Mouse (Mus musculus) liver, adult 2 months (tissue): ENCODE data around the gene Gm8947.

ENCODE experiments used
- CTCF ChIP-seq: fragments of 200-500 bp; IDR thresholded peaks from 2 replicates; pipeline ENCODE4 v1.5.1; 2011; ENCODE audit warnings: low read depth, low read length, control low read depth
- POLR2A ChIP-seq: fragments of 200-500 bp; IDR thresholded peaks from 2 replicates; pipeline ENCODE4 v1.6.1; 2011; ENCODE audit warnings: low read length, control low read depth; ENCODE audit not compliant: insufficient read depth; ENCODE audit errors: extremely low read depth

DNA sequence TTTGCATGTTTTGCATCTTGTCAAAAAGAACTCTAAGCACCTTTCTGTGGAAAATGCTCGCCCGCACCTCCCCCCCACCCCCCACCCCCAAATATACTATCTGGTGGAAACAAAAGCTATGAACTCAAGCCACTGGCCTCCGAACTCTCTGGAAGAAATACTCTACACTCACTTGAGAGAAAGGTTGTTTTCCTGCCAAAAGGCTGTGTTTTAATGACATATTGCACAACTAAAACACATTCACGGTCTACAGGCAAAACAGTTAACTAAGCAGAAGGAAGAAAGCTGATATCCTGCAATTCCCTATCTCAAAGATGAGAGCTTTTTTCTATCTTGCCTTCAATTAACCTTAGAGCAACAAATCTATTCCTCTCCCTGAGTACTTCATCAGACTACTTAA is 51.2 kb downstream of the Gm8947 start:
- no peak for TF ChIP-seq CTCF
- TF ChIP-seq POLR2A: no peak
